Mouse (Mus musculus) heart, embryonic 11.5 days (tissue): ENCODE measurements at regions not wholly inside any gene's neighbourhood (a gene's known extent, or its start where the extent isn't known, plus 50 kb on each side); places are given as distances from the start of the nearest gene placed in this dataset.

Experiments used
- ATAC-seq: fragments of 200-750 bp; cut with Nextera tagmentation; replicated peaks from 2 replicates; pipeline ENCODE4 v1.8.0; 2017; ENCODE audit warnings: moderate library complexity; ENCODE audit not compliant: insufficient number of reproducible peaks, low FRiP score, low TSS enrichment
- H3K27ac ChIP-seq: fragments of 300-500 bp; sonication (generic); 2 replicates; pipeline ENCODE4 v1.5.1; 2014; ENCODE audit warnings: mild to moderate bottlenecking, low read depth, low read length
- H3K27me3 ChIP-seq: fragments of 300-500 bp; sonication (generic); 2 replicates; pipeline ENCODE4 v1.6.1; 2014; ENCODE audit warnings: mild to moderate bottlenecking, low read length, mixed read lengths; ENCODE audit not compliant: control insufficient read depth, insufficient read depth
- H3K36me3 ChIP-seq: fragments of 300-500 bp; sonication (generic); 2 replicates; pipeline ENCODE4 v1.6.1; 2014; ENCODE audit warnings: mild to moderate bottlenecking, low read length, moderate library complexity, mixed read lengths; ENCODE audit not compliant: control insufficient read depth, insufficient read depth
- H3K4me1 ChIP-seq: fragments of 300-500 bp; sonication (generic); 2 replicates; pipeline ENCODE4 v1.6.1; 2014; ENCODE audit warnings: low read length; ENCODE audit not compliant: control insufficient read depth, insufficient read depth
- H3K4me2 ChIP-seq: fragments of 300-500 bp; sonication (generic); 2 replicates; pipeline ENCODE4 v1.6.1; 2014; ENCODE audit warnings: mild to moderate bottlenecking, moderate library complexity
- H3K4me3 ChIP-seq: fragments of 300-500 bp; sonication (generic); 2 replicates; pipeline ENCODE4 v1.5.1; 2014; ENCODE audit warnings: low read depth, low read length
- H3K9ac ChIP-seq: fragments of 300-500 bp; sonication (generic); 2 replicates; pipeline ENCODE4 v1.6.1; 2014; ENCODE audit warnings: mild to moderate bottlenecking, low read depth, low read length, moderate library complexity
- H3K9me3 ChIP-seq: fragments of 300-500 bp; sonication (generic); replicated peaks from 2 replicates; pipeline ENCODE4 v1.6.1; 2016; ENCODE audit warnings: low read length; ENCODE audit not compliant: control insufficient read depth
- WGBS: fragments of 180-500 bp; shearing (Covaris S2); extraction: QIAGEN DNeasy Blood & Tissue Kit; methylation state at CpG from one replicate; pipeline ENCODE4 v1.1.7; 2014; ENCODE audit not compliant: insufficient replicate concordance; 5-methylcytosine and 5-hydroxymethylcytosine counted together

DNA sequence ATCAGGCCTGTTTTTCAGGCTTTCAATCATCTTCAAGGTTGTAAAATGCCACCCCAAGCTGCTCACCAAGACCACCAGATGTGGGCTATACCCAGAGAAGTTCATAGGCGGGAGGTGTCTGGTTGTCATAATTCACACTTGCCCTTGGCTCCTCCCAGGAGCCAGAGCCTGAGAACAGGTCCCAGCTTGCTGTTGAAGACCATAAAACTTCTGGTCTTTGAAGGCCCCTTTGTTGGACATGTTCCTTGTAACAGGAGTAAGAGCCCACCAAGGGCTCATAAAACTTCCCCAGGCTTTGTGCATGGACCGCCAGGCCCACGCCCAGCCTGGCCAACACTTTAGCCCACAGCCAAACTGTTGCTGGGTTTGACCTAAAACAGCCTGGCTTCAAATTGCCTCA is 62.6 kb upstream of the Atp6ap2 start:
- H3K27ac ChIP-seq: no peak overlapping the region
- WGBS: 80% methylated on average over 3 of the region's 3 CpGs

DNA sequence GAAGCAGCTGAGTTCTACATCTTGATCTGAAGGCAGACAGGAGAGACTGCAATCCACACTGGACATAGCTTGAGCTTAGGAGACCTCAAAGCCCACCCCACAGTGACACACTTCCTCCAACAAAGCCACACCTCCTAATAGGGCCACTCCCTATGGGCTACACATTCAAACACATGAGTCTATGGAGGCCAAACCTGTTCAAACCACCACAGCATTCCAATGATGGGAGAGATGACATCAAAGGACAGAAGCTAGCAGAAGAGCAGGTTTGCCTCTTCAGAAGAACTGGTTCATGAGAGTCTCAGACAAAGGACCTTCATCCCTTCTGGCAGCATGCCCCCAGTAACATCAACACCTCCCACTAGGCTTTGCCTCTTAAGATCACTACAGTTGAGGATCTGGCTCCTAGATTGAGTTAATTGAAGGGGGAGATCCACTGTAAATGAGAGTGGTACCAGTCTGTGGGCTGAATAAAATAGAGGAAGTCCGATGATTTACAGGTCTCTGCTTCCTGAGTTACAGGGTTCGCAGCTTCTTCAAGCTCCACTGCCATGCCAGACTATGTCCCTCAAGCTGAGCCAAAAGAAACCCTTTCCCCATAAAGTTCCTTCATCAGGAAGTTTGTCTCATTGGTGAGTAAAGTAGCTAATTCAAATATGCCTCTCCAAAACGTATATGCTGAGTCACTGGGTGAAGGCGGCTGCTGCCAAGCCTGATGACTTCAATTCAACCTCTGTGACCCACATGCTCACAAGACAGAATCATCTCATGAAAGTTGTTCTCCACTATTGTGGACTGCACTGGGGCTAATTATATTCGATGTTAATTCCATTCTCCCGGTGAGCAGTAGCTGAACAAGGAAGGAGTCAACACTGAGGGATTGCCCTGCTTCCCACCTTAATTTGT is 56.9 kb upstream of the Atp6ap2 start:
- Histone ChIP-seq H3K4me3 (no peak overlapping the region), H3K36me3 (no peaks in the 10 kb centered on the region), H3K27ac (no peak overlapping the region), H3K4me1 (no peaks in the 10 kb centered on the region), H3K4me2 (no peak overlapping the region), H3K27me3 (0 out of 2 replicates have a peak, but pooled peaks cover 2% of the 10 kb centered on the region), H3K9ac (no peak overlapping the region), H3K9me3 (no peaks in the 10 kb centered on the region)
- WGBS: 63% methylated on average over 6 of the region's 6 CpGs
- no peak for ATAC-seq

More for the DNA sequence above, 62.6 kb upstream of the Atp6ap2 start:
- Histone ChIP-seq H3K4me1 (no peaks in the 10 kb centered on the region), H3K4me2 (no peak overlapping the region), H3K4me3 (no peak overlapping the region), H3K9ac (no peak overlapping the region), H3K27me3 (peaks cover 2% of the 10 kb centered on the region; the same call in 1 of the 2 replicates), H3K36me3 (no peaks in the 10 kb centered on the region), H3K9me3 (no peaks in the 10 kb centered on the region)
- no peak for ATAC-seq
